Mouse (Mus musculus): ENCODE measurements around the gene Ngfr. TPM values are rescaled to one million over a fixed set of nuclear protein-coding genes. Genes with fewer than 3 reads are reported as not detected.
"Not testable (repeated sequence)": the region's sequence is repeated elsewhere in the genome, so short reads cannot be mapped to it uniquely, and the experiment has no call there.

Ngfr gene
- 1 to 10 TPM; 2.5 to 4.9 (median 4.1) TPM for total RNA-seq (2022)

DNA sequence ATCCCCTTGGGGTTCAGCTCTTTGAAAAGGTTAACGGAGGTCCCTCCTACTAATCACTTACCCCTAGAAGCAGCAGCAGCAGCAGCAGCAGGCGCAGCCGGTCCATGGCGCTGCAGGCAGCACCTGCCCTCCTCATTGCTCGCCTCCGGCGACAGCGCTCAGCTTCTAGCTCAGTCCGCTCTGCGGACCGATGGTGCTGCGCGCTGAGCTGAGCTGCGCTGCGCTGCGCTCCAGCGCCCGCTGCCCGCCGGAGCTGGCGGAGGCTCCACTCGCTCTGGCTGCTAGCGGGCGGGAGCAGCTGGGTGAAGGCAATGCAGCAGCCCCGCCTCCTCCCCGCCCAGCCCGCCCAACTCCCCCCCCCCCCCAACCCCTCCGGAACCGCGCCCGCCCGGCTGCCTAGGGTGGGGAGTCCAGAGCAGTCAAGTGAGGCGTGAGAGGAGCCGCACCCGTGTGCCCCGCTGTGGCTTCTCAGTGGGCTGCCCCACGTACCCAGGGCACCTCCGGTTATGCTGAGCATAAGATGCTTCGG is at the start of gene Ngfr:
Gene Ngfr, minus strand, starts transcription at position 313 of the 529 bp plus-strand sequence.
- DNase-seq (ENCODE audit: low spot score in 2 of 2) = peak in 1 of 2 experiments; percentile 22

DNA sequence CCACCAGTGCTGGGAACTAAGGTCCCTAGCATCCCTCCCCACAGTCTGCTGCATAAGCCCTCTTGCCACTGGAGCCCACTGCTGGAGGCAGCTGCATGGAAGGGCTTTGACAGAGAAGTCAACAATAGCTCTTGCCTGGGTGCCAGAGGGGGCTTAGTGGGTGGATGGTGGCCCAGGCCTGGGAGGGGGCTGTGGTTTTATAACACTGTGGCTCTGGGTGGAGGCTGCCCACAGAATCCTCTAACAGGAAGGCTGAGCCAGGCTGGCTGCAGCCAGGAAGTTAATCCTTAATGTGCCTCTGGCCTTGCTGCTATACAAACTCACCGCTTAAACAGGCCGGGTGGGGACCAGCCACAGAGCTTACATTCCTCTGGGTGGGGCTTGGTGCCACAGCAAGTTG is 47.5 kb upstream of the Ngfr start:
- no peak for DNase-seq (ENCODE audit: low spot score in 2 of 2)

DNA sequence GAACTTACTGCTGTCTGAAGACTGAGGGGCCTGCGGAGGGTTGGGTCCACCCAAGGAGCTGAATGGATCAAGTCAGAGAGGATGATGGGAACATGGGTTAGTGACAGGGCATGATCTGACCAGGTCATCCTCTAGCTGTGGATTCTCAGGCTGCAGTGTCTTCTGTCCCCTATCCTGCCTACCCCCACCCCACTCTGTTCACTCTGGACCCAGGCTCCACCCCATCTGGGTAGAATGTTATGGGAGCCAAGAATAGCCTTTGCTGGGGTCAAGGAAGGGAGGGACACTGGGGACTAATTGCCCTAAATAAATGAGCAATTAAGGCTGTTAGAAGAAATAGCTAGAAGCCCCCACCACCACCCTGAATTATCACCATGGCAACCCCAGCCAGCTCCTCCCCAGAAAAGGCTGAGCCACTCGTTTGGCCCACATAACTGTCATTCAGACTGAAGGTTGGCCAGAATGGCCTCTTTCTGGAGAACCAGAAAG is 46.0 kb upstream of the Ngfr start:
- no peak for DNase-seq (ENCODE audit: low spot score in 2 of 2)

DNA sequence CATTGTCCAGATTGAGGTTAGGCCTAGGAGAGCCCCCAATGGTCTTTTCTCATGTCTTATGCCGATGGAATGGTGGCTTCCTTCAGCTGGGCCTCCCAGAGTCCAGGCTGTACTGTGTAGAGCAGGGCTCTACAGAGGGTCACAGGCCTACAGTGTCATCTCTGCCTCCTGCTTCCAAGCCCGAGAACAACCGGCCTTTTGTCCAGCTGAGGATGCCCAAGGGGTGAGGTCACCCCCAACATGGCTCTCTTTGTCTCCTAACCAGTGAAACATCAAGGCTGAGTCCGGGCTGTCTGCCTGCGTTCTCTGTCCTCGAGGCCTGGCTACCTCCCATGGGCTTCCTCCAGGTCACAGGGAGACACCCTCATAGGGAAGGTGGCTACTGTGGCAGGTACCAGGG is 44.9 kb upstream of the Ngfr start:
- DNase-seq (ENCODE audit: low spot score in 2 of 2) = peak in 1 of 2 experiments; percentile 58

DNA sequence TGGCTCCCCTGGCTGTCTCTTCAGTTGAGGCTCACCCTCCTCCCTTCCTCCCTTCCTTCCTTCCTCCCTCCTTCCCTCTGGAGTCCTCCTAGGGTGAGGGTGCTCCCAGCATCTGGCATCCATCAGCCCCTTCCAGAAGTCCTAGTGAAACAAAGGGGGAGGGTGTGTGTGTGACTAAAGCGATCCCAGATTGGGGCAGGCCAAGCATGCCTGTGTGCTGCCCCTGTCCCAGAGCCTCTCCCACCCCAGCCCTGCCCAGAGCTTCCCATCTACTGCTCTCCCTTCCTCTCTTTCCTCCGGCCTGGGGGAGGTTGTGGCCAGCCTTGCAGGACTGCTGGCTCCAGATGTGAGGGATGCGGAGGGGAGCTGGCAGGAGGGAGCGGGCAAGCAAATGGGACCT is 43.8 kb upstream of the Ngfr start:
- DNase-seq (ENCODE audit: low spot score in 2 of 2) = no peak

DNA sequence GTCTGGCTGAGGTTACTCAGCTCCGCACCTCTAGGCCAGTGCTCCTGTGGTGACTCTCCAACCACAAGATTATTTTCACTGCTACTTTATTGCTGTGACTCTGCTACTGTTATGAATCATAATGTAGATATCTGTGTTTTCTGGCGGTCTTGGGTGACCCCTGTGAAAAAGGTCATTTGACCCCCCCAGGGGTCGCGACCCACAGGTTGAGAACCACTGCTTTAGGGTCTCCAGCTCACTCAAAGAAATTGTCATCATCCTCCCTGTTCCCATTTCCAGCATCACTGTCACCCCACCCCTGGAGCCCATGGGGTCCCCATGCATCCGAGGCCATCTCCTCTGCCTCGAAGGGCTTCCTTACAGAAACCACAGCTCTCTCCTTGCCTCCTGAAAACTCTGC is 43.0 kb upstream of the Ngfr start:
- DNase-seq (ENCODE audit: low spot score in 2 of 2) = no peak

DNA sequence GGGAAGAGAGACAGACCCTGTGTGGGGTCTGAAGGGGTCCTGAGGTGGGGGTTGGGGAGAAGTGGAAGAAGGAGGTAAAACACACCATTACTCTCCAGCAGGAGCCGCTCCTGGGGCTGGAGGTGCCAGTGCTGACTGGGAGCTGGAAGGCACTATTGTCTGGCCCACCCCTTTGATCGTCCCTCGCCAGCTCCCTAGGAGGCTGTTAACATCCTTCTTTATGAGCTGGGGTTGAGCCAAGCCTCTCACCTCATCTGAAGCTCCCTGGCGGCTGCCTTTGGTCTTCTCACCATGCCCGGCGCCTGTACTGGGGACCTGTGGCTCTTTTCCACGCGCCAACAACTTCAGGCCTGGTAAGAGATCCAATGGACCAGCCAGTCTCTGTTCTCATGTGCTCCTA is 34.9 kb upstream of the Ngfr start:
- DNase-seq (ENCODE audit: low spot score in 2 of 2) = no peak

DNA sequence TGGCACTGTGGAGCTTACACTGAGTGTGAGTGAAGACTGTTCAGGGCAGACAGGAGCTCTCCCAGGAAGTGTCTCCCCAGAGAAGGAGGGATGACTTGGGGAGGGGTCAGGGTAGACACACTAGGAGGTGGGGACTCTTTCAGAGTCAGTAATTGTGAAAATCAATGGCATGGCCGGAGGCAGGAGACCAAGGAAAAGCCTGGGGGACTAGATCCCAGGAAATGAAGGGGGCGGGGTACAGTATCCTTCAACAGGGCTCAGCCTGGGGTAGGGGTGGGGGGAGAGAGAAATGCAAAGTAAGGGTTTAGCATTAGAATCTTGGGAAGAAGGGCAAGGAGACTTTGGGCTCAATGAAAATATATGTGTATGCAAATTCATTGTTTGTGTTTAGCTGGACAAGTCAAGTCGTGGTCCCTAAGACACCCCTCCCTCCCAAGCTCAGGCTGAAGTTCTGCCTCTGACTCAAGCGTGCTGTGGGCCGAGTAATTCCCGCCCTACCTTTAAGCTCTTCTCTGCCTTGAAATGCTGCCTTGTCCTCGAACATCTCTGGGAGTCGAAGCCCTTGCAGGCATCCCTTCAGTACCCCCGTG is 34.1 kb upstream of the Ngfr start:
- DNase-seq (ENCODE audit: low spot score in 2 of 2) = no peak

DNA sequence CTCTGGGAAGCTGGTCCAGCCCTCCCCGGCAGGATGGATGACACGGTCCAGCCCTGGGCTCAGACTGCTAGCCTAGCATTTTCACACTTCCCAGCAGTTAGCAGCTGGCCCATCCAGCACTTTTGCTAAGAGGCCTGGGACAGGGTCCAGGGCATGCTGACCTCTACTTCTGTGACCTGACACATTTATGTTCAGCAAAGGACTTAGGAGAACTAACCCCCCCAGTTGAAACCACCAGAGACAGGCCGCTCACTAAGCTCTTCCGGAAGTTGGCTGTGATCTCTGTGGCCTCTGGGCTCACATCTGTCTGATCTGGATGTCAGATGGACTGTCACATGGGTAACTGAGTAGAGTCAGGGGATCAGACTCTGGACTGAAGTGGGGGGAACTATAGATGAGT is 33.5 kb upstream of the Ngfr start:
- DNase-seq (ENCODE audit: low spot score in 2 of 2) = no peak

DNA sequence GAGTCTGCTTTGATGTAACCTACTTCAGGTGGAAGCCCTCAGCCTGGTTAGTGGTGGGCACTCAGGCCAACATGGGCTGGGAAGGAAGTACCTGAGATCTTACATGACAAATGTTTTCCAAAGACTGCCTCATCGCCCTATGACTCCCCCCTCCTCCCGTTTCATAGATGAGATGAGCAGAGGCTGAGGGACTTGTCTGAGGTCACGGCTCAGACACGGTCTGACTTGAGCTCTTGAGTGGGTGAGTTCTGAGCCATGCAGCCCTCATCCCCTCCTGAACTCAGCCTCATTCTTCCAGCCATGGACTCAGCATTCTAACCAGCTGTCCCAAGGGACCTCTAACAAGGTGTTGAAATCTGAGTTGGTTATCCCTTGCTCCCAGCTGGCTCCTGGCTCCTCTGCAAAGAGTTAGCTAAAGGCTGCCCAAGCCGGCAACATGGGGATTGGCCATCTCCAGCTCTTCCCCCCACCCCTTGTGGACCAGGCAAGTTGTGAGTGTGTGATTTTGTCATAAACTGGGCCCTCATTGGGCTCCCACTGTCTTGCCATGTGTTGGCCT is 32.4 kb upstream of the Ngfr start:
- no peak for DNase-seq (ENCODE audit: low spot score in 2 of 2)

DNA sequence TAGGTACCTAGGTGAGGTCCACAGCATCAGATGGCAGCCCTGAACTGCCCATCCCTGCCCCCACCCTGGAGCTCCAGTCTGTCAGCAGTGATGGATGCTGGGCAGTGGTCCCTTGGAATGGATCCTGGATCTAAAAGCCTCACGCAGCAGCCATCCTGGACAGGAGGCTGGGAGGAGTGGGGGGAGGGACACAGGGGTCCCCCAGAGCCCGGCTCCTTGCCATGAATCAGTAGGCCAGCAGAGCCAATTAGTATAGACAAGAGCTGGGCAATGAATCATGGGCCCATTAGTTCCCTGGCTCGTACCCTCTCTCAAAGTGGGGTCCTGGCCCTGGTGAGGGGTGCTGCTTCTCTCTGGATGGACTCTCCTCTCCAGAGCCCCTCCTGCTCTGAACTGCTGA is 31.5 kb upstream of the Ngfr start:
- DNase-seq (ENCODE audit: low spot score in 2 of 2) = no peak

DNA sequence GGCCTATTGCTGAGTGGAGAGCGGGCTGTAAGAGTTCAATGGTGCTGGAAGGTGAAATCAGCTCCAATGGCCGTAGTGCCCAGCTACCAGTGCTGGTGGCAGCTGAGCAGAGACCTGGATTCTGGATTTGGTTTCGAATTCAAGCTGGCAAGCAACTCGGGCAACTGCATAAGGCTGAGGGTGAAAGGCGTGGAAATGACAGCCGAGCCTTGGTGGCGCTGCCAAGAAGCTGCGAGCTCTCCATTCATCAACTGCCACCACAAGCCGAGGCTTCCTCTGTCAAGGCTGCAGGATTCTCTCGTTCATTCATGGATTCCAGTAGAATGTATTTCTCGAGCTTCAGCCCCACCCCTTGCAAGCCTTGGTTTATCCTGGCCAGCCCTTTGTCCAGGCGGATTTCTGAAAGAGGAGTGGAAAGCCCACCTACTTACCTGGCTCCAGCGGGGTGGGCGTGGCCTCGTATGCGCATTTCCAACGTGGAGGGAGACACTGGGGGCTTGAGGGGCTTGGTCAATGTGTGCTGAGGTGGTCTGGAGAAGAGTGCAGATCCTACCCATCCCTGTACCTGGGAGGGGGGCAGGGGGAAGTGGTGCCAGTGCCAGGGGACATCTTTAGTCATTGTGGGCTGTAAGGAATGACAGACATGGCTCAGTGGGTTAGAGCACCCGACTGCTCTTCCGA is 30.4 kb upstream of the Ngfr start:
- DNase-seq (ENCODE audit: low spot score in 2 of 2) = peak in 1 of 2 experiments; percentile 13

DNA sequence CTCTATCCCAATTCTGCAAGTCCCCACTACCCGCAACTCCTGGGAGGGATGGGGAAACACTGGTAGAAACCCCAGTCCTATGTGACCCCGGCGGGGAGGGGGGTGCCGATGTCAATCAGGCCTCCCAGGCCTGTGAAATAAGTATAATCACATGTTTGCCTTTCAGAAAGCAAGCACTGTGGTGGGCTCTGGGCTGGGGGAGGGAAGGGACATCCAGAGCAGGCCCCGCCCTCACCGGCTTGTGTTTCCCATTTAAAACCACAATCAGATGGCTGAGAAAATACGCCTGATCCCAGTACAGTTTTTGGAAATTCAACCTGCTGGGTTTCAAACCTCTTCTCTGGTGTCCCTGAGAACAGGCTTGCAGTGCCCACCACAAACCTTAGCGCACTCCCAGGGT is 27.2 kb upstream of the Ngfr start:
- no peak for DNase-seq (ENCODE audit: low spot score in 2 of 2)

DNA sequence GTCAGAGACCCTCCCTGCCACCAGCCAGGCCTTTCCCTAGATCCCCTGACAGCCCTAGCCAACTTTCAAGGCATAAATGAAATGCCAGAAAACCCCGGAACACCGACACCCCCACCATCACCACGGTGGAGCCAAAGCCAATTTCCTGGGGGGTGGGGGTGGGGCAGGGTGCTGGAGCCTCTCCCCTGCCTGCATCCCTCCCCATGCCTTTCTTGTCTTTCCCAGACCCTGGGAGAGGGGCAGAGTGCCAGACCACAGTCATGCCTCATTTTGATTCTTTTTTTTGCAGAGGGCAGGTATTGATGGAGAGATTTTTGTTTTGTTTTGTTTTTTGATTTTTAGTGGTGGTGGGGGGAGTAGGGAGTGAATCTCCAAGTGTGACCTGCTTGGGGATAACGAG is 23.7 kb upstream of the Ngfr start:
- DNase-seq (ENCODE audit: low spot score in 2 of 2) = no peak

DNA sequence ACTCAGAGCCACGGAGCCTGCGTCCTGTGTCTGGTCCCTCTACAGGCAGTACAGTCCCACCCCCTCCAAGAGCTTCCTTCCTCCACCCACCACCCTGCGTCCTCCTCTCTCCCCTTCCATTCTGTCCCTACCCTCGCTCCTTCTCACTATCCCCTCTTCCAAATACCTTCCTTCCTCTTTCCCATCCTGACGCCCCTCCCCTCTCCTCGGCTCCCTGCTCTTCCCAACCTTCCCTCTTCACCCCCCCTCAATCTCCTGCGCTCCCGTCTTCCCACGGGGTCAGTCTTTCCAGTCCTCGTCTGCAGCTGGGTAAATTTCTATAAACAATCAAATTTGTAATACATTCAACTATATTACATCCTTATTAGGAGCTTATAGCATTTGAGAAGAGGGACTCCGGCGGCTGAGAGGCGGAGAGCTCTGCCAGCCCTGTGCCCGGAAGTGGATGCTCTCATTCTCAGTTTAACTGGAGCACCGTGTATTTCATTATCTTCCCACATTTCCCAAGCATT is 22.9 kb upstream of the Ngfr start:
- no peak for DNase-seq (ENCODE audit: low spot score in 2 of 2)

DNA sequence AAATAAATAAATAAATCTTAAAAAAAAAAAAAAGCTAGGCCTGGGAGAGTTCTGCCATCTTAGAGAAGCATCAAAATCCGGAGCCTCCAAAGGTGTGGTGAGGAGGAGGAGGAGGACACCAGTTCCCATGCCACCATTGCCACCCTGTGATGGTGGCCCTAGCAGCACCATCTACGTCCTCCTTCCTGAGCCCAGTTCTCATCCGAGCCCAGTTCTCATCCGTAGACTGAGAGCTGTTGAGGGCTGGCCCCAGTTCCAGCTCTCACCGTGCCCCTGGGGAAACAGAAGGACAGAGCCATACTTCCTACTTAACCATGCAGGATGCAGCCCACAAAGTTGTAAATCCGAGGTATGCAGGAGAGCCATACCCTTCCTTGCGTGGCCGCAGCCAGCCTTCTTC is 22.4 kb upstream of the Ngfr start:
- no peak for DNase-seq (ENCODE audit: low spot score in 2 of 2)

DNA sequence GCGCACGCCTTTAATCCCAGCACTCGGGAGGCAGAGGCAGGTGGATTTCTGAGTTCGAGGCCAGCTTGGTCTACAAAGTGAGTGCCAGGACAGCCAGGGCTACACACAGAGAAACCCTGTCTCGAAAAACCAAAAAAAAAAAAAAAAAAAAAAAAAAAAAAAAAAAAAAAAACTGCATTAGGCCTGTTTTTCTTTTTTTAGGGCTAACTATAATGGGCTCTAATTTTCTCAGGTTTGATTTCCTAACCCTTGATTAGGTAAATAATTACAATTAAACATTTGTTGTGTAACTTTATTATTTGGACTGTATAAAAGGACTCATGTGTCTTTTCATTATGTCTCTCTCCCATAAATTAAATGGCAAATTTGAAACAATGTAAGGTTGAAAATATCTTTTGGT is 19.8 kb upstream of the Ngfr start:
- DNase-seq (ENCODE audit: low spot score in 2 of 2) = not testable (repeated sequence)

DNA sequence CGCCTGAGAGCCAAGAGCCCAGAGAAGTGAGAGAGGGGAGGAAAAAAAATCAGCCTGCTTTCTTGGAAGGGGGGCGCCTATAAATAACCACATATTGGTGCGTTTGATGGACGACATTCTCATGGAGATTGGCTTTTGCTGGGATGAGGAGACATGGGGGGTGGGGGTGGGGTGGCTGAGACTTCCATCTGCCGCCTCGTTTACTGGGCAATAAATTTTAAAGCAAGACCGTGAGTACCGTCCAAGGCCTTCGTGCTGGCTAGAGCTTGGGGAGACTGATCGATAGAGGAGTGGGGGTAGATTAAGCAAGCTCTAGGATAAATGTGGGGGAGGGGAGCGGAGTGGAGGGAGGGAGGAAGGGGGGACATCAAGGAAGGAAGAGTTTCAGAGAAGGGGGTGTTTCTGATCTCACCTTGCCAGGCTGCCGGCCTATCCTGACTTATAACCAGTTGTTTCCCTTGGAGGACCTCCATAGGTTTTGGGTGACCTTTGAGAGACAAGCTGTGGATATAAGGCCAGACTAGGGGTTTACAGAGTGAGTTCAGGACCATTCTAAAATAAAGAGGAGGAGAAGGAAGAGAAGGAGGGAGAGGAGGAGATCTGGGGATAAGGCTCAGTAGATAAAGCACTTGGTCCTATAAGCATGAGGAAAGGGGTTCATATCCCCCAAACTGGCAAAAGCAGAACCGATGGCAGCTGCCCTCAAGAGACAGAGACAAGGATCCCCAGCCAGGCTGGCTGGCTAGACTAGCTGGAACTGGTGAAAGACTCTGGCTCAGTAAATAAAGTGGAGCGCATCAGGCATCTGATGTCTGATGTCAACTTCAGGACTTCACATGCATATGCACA is 10.9 kb upstream of the Ngfr start:
- no peak for DNase-seq (ENCODE audit: low spot score in 2 of 2)

DNA sequence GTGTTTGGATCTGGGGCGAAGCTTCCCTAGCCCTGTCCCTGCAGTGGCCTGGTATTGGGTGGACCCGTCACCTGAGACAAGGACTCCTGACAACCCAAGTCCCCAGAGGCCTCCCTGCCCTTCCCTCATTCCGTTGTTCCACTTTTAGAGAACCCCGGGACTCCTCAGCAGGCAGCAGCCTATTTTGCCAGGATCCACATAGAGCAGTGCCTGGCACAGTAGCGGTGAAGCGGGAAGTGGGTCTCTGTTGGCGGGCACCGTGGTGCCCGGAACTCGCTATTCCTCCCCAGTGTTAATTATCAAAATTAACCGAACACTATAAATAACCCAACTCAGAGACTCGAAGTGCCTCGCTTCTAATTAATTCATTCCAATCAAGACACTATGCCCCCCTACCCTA is 10.2 kb upstream of the Ngfr start:
- DNase-seq (ENCODE audit: low spot score in 2 of 2) = no peak

DNA sequence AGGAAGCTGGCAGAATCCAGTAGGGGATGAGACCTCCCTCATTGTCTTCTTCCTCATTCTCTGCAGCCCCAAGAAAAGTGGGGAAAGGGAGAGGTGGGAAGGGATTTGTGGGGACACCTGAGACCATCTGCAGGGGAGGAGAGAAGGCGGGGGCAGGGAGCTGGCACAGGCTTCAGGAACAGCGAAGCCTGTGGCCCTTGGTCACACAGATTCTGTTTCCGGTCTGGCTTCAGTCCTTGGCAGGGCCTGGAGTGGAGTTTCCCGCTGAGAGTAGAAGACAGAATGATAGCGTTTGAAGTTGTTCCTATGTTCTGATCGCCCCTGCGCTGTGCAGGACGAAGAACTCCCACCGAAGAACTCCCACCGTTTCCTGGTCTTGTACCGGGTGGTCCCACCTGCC is 9.2 kb upstream of the Ngfr start:
- DNase-seq (ENCODE audit: low spot score in 2 of 2) = no peak

DNA sequence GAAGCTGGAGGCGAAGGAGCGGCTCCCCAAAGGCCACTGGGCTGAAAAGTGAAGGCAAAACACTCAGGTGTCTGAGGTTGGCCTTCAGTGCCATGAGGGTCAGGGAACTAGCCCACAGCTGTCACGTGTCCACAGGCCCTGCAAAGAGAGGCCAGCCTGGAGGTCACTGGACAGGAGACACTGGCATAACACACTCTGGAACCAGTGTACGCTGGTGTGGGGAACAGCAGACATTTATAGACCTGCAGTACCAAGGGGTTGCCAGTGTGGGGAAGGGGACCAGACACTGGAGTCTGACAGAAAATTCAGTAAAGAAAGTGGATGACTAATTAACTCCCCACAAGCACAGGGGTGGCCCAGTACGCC is 8.6 kb upstream of the Ngfr start:
- no peak for DNase-seq (ENCODE audit: low spot score in 2 of 2)

All from left cerebral cortex, adult 8-10 months (tissue).